Mouse (Mus musculus) cerebellum, adult 2 months (tissue): ENCODE data around the gene Odf3b. TPM values are rescaled to one million over a fixed set of nuclear protein-coding genes. Genes with fewer than 3 reads are reported as not detected.

Experiments
- DNase-seq, 2 experiments: peaks; one replicate each; pipeline ENCODE4 v3.0.0; 2021
- H3K27ac ChIP-seq: fragments of 200-500 bp; 2 replicates; pipeline ENCODE4 v1.5.1; 2012; ENCODE audit warnings: low read length, control low read depth, inconsistent platforms; ENCODE audit not compliant: insufficient read depth
- H3K27me3 ChIP-seq: fragments of 200-500 bp; 2 replicates; pipeline ENCODE4 v1.6.1; 2012; ENCODE audit warnings: inconsistent platforms, mild to moderate bottlenecking, low read length, moderate library complexity; ENCODE audit not compliant: control insufficient read depth, insufficient read depth
- H3K4me1 ChIP-seq: fragments of 200-500 bp; 2 replicates; pipeline ENCODE4 v1.6.1; 2011; ENCODE audit warnings: low read length; ENCODE audit not compliant: control insufficient read depth, insufficient read depth
- H3K4me3 ChIP-seq: fragments of 200-500 bp; replicated peaks from 2 replicates; pipeline ENCODE3; 2011; ENCODE audit warnings: mild to moderate bottlenecking, low read depth, low read length, control low read depth; ENCODE audit not compliant: insufficient read depth
- CTCF ChIP-seq: fragments of 200-500 bp; IDR thresholded peaks from 2 replicates; pipeline ENCODE4 v1.5.1; 2011; ENCODE audit warnings: low read depth, mild to moderate bottlenecking, control low read depth, low read length, moderate library complexity, borderline replicate concordance; ENCODE audit not compliant: insufficient read depth
- POLR2A ChIP-seq: fragments of 200-500 bp; IDR thresholded peaks from 2 replicates; pipeline ENCODE4 v1.6.1; 2011; ENCODE audit warnings: low read length, control low read depth, borderline replicate concordance; ENCODE audit not compliant: insufficient read depth
- WGBS: fragments of 180-500 bp; shearing (Covaris S2); methylation state at CpG from one replicate; pipeline ENCODE4 v1.1.7; 2018; 5-methylcytosine and 5-hydroxymethylcytosine counted together
- polyA plus RNA-seq: library from polyadenylated mRNA; depleted of rRNA; stranded (reverse); fragments of >200 nt; gene quantifications from 2 replicates; pipeline ENCODE4 v1.2.3, GENCODE M21; 2012

The Odf3b gene
- polyA plus RNA-seq, 1 experiment: 18.3 TPM

DNA sequence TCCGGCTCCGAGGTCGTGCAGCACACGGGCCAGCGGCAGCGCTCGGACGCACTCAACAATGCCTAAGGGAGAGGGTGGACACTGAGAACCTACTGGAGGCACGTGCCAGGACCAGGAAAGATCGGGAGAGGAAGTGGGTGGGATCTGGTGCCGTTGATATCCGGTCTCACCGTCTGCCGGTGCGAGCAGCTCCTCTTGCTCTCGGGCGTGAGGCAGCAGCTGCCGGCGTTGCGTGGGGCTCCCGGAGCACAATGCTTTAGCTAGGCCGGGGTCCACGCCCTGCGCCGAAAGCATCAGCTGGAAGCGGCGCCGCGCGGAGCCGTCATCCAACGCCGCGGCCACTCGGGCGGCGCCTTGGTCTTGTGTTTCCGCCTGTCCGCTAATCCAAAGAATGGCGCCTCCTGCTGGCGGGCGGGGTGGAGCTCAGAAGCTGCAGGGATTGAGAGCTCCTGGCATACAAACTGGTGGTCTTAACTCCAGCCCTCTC, 5.3 kb downstream of the Odf3b start, which contains the start of gene Sco2:
TSS of gene Sco2 (minus strand) at position 85 of the 487 bp plus-strand sequence.
- TF ChIP-seq CTCF: peak; percentile 74
- peak; percentile 60; the same call in 1 of the 2 replicates for TF ChIP-seq POLR2A
- Histone ChIP-seq H3K4me3 (peak within 1 kb of the TSS; percentile 62), H3K4me1 (peaks cover 28% of the 10 kb centered on the region), H3K27me3 (no peaks in the 10 kb centered on the region), H3K27ac (peak within 1 kb of the TSS; percentile 82)
- WGBS: under 1% methylated on average over 42 of the region's 42 CpGs
- peak; percentile 91 to 96 for DNase-seq

DNA sequence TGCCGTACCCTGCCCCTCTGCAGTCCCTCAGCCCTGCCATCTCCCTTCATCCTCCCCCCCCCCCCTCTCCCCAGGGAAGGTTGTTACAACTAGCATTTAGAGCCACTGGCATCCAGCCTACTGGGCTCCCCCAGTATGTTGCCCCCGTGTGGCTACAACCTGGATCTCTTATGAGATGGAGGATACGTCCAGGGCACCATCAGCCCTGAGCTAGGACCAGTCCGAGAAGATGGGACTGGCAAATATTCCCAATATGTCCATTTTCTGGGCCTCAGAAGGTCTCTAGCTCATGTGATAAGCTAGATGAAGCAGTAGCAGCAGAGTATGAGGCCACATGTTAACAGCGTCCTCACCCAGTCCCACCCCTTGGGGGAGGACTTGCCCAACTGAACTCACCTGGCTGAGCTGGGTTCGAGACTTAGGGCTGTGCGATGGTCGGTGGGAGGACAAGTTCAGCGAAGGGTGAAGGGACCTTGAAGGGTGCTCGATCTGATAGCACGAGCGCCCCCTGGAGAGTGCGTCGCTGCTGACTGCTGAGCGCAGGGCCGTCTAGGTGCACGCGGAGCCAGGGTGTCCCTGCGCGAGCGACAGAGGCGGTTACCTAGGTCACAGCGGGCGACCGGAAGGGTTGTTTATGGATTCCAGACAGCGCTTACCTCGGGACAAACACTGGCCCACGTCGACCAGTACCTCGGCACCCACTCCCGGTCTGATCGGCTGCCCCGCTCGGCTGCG, 5.9 kb downstream of the Odf3b start:
- peak; percentile 80 to 84 for DNase-seq
- WGBS: 1% methylated on average over 35 of the region's 35 CpGs
- TF ChIP-seq POLR2A: no peak
- TF ChIP-seq CTCF: peak; percentile 45; the same call in 1 of the 2 replicates
- peak overlapping the region; percentile 62 for H3K4me3 ChIP-seq
- peak overlapping the region; percentile 82 for H3K27ac ChIP-seq
- H3K27me3 ChIP-seq: no peaks in the 10 kb centered on the region
- peaks cover 27% of the 10 kb centered on the region for H3K4me1 ChIP-seq

DNA sequence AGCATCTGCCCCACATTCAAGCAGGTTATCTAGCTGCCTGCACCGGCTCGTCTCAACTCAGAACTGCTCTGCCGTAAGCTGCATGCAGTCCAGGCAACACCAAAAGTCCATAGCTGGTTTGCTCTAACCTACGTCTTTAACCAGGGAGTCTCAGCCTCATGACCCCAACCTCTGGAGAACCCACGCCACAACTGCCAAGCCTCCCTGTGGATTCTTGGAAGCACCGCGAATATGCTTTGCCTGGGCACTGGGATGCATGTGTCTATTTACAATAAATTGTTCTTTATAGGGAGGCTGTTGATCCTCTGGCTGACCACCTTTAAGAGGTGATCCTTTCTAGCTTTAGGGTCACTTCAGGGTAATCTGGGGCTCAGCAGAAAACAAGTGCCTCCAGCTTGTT, 6.5 kb downstream of the Odf3b start:
- DNase-seq: peak in 1 of 2 experiments; percentile 32
- Histone ChIP-seq H3K27ac (peak overlapping the region; percentile 6; the same call in 1 of the 2 replicates), H3K4me3 (peak overlapping the region; percentile 62), H3K4me1 (peaks cover 20% of the 10 kb centered on the region), H3K27me3 (no peaks in the 10 kb centered on the region)
- 42% methylated on average over 7 of the region's 7 CpGs for WGBS
- TF ChIP-seq CTCF: no peak
- no peak for TF ChIP-seq POLR2A

DNA sequence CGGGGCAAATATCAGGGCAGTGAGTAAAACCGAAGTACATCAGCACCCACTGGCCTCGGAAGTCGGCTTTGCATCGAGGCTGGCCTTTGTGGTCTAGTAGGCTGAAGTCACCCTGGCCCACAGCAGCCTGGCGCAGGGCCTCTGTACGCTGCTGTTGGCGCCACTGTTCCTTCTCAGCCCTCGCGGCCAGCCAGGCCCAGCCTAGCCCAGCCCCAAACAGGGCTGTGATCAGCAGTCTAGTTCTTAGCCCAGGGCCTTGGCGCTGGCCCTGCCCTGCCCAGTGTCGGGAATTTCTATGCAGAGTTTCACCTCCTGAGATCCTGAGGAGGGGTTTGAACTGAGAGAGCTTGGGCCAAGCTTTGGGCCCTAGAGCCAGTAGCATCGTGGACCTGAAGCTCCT, 7.0 kb downstream of the Odf3b start:
- 67% methylated on average over 13 of the region's 13 CpGs for WGBS
- TF ChIP-seq POLR2A (no peak), CTCF (no peak)
- Histone ChIP-seq H3K4me1 (peaks cover 15% of the 10 kb centered on the region), H3K4me3 (no peak overlapping the region), H3K27ac (0 out of 2 replicates have a peak overlapping the region, but pooled peaks have one; percentile 6), H3K27me3 (no peaks in the 10 kb centered on the region)
- no peak for DNase-seq

DNA sequence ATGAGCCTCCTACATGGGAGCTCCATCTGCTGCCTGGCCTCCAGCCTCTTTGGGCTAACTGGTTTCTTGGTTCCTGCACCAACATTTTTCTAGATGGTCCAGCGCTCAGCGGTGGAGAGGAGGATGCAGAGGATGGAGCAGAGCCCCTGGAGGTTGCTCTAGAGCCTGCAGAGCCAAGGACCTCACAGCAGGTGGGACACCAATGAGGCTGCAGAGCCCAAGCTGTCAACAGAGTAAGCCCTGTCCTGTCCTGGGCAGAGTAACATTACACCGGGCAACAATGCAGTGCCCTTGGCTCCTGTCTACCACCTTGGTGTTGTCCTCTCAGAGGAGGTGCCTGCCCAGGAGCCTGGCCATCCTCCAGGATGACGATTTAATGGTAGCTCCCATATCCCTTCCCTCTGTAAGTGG, 13.9 kb downstream of the Odf3b start:
- TF ChIP-seq CTCF (peak; percentile 20; the same call in 1 of the 2 replicates), POLR2A (no peak; the same call in 1 of the 2 replicates)
- DNase-seq: peak; percentile 92 to 95
- Histone ChIP-seq H3K4me1 (peaks cover 29% of the 10 kb centered on the region), H3K4me3 (no peak overlapping the region), H3K27me3 (no peaks in the 10 kb centered on the region), H3K27ac (peak overlapping the region; percentile 73)
- 13% methylated on average over 4 of the region's 4 CpGs for WGBS

DNA sequence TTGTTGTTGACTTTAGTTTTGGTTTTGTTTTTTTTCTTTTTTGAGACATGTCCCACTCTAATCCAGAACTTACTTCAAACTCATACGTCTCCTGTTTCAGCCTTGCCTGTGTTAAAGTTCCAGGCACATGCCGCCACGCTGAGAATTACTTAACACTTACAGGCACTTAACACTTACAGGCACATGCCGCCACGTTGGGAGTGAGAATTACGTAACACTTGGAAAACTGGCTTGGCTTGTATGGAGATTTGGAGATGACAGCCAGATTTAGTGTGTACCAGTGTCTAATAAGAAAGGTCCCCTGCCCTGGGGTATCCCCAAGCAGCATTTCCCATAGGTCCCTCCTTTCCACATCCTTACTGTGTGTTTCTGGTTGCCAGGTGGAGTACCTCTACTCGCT, 16.0 kb downstream of the Odf3b start:
- 61% methylated on average over 7 of the region's 7 CpGs for WGBS
- DNase-seq: no peak
- Histone ChIP-seq H3K4me1 (peaks cover 29% of the 10 kb centered on the region), H3K27ac (no peak overlapping the region), H3K4me3 (no peak overlapping the region), H3K27me3 (no peaks in the 10 kb centered on the region)
- TF ChIP-seq CTCF: no peak
- TF ChIP-seq POLR2A: no peak

DNA sequence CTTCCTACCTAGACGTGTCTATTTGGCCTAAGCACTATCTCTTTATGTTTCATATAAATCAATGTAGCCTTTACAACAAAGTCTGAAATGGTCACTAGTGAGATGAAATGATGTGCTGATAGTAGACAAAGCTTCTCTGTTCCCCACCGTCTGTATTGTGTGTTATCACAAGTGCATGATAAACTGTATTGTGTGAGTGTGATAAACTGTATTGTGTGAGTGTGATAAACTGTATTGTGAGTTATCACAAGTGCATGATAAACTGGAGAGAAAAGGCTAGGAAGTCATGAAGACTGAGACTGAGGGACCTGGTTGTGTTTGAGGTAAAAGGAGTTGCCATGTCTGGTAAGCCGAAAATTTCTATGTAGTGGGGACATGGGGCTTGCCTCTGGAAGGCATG, 20.3 kb downstream of the Odf3b start:
- DNase-seq: no peak
- no peak overlapping the region for H3K4me3 ChIP-seq
- H3K27ac ChIP-seq: no peak overlapping the region
- no peaks in the 10 kb centered on the region for H3K27me3 ChIP-seq
- TF ChIP-seq CTCF: no peak
- TF ChIP-seq POLR2A: no peak
- 80% methylated on average over 3 of the region's 3 CpGs for WGBS
- peaks cover 12% of the 10 kb centered on the region for H3K4me1 ChIP-seq

DNA sequence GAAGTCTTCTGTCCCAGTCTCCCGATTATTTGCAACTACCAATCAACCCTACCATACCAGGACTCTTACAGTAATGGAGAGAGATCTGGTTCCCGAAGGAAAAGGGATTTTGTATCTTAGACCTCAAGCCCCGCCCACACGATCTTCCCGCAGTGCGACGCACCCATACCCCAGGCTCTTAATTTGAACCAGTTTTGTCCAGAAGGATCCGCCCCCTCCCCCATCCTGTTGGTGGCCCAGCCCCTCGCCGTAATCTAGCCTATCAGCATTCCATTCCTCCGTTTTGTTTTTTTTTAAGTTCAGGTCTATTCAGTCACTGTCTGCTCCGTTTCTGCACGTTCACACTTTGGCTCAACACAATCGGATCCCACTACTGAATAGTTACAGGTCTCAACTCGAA, 22.7 kb downstream of the Odf3b start:
- no peak overlapping the region for H3K27ac ChIP-seq
- TF ChIP-seq POLR2A: no peak
- TF ChIP-seq CTCF: no peak
- 0% methylated on average over 15 of the region's 15 CpGs for WGBS
- no peaks in the 10 kb centered on the region for H3K27me3 ChIP-seq
- H3K4me1 ChIP-seq: peaks cover 5% of the 10 kb centered on the region; the same call in 1 of the 2 replicates
- peak overlapping the region; percentile 92 for H3K4me3 ChIP-seq
- peak in 1 of 2 experiments; percentile 28 for DNase-seq
